In genomic region chr11:58009516-58010141, GRCm38 (mm10) we compare ENCODE assay signal across 8 mouse cellular contexts. TPM values are rescaled to one million over a fixed set of nuclear protein-coding genes. Genes with fewer than 3 reads are reported as not detected.
DNase-seq lines count a peak whose midpoint lies in the region; ATAC-seq lines count a peak whose summit lies in the region.

No protein-coding gene starts in this region.

- peaks cover 31% of the 10 kb centered on the region for H3K4me1 ChIP-seq in hindbrain, embryonic 15.5 days (replicated peaks)

- H3K27me3 ChIP-seq in hindbrain, embryonic 15.5 days, result no peaks in the 10 kb centered on the region

- H3K4me2 ChIP-seq in hindbrain, embryonic 15.5 days, result peak overlapping the region; percentile 87

- H3K27ac ChIP-seq in hindbrain, embryonic 15.5 days (replicated peaks), result peak overlapping the region; percentile 95

- H3K9me3 ChIP-seq in hindbrain, embryonic 15.5 days, result no peaks in the 10 kb centered on the region

- H3K4me3 ChIP-seq in hindbrain, embryonic 15.5 days, result peak overlapping the region; percentile 71

- peak; percentile 63 for ATAC-seq in hindbrain, embryonic 15.5 days (ENCODE audit: low FRiP score, low read depth)
- peak; percentile 58 for ATAC-seq in megakaryocyte, adult 5-6 weeks (ENCODE audit: poor library complexity, severe bottlenecking)

- H3K9ac ChIP-seq in hindbrain, embryonic 15.5 days, result peak overlapping the region; percentile 86

- DNase-seq in ZHBTc4 (ENCODE audit: low read depth, low spot score), result peak; percentile 59
- peak; percentile 60 to 72 for DNase-seq in cerebellum, postnatal 36 days
- DNase-seq in gastrocnemius, adult 18-20 months (ENCODE audit: low spot score), result peak; percentile 62
- peak; percentile 49 to 70 for DNase-seq in left cerebral cortex, adult 8-10 months (ENCODE audit: low spot score in 2 of 2)
- peak; percentile 68 for DNase-seq in retina, postnatal 1 day
- peak; percentile 77 for DNase-seq in thymus, postnatal 4 days

- WGBS in hindbrain, embryonic 15.5 days, result under 1% methylated on average over 62 of the region's 78 CpGs

- no peaks in the 10 kb centered on the region for H3K36me3 ChIP-seq in hindbrain, embryonic 15.5 days

RNA-seq across cellular contexts. Expression of gene Larp1, which starts 0.8 kb away (rescaled TPM):
- total RNA-seq in gastrocnemius, adult 18-20 months (2021), result 10 to 100 TPM; 97.6 to 98.8 TPM
- polyA plus RNA-seq in hindbrain, embryonic 15.5 days (2015; fragmentation: Nextera tagmentation; extraction: Ambion mirVana), result 20.6 and 22.4 TPM in 2 replicates
- total RNA-seq in left cerebral cortex, adult 8-10 months (2022), result 10 to 100 TPM; 84.6 to 88.6 (median 86.9) TPM
- total RNA-seq in megakaryocyte, adult 5-6 weeks (2015), result 62.3 and 65.1 TPM in 2 replicates
- total RNA-seq in megakaryocyte, adult 5-6 weeks (2017), result 29.8 and 38.1 TPM in 2 replicates

Comparison
In these comparisons a context has a peak if more than half of its experiments do, and no peak if none do; other contexts are left out.
1. Peak in every context shown above with its lines: DNase-seq, ATAC-seq, H3K4me3 ChIP-seq and H3K27ac ChIP-seq.